Mouse (Mus musculus): ENCODE measurements around the gene 1810009A15Rik. TPM values are rescaled to one million over a fixed set of nuclear protein-coding genes. Genes with fewer than 3 reads are reported as not detected.

1810009A15Rik gene
- polyA plus RNA-seq, 1 experiment from 2014 or later = 30.5 TPM

- H3K9me3 ChIP-seq (ENCODE audit: low read length) = no peaks in the 10 kb centered on the region
- H3K4me2 ChIP-seq (ENCODE audit: low read depth, low read length) = peak within 1 kb of the TSS; percentile 94
- TF ChIP-seq CTCF (IDR thresholded peaks at IDR 0.05; ENCODE audit: low read depth) (peak; percentile 32), EP300 (IDR thresholded peaks at IDR 0.05; ENCODE audit: low read depth) (0 out of 2 replicates have a peak, but pooled peaks have one; percentile 37)
- ATAC-seq (peak; percentile 99), DNase-seq (peak; percentile 98)
- H3K27ac ChIP-seq (ENCODE audit: low read depth) = peak within 1 kb of the TSS; percentile 97
- H3K9ac ChIP-seq (replicated peaks) = peak within 1 kb of the TSS; percentile 97
- no peaks in the 10 kb centered on the region for H3K27me3 ChIP-seq (ENCODE audit: insufficient read depth, low read length)
- peak within 1 kb of the TSS; percentile 98 for H3K4me3 ChIP-seq (ENCODE audit: low read depth, low read length)
- H3K36me3 ChIP-seq (replicated peaks; ENCODE audit: insufficient read depth, low read length) = peaks cover 12% of the 10 kb centered on the region
- peaks cover 41% of the 10 kb centered on the region for H3K4me1 ChIP-seq (ENCODE audit: insufficient read depth)
- under 1% methylated on average over 53 of the region's 53 CpGs for WGBS (ENCODE audit: insufficient replicate concordance)
Observed at GRCm38 (mm10) chr19:8897865-8898495, 9.3 kb downstream of the 1810009A15Rik start, which contains the start of gene Ganab. Ganab (plus strand) TSS chr19:8898071.

GRCm38 (mm10) chr19:8898576-8898975, 9.9 kb downstream of the 1810009A15Rik start:
- H3K4me3 ChIP-seq (ENCODE audit: low read depth, low read length) = peak overlapping the region; percentile 98
- no peaks in the 10 kb centered on the region for H3K27me3 ChIP-seq (ENCODE audit: insufficient read depth, low read length)
- H3K27ac ChIP-seq (ENCODE audit: low read depth) = peak overlapping the region; percentile 97
- ATAC-seq (no peak), DNase-seq (no peak)
- 3% methylated on average over 13 of the region's 13 CpGs for WGBS (ENCODE audit: insufficient replicate concordance)
- H3K9me3 ChIP-seq (ENCODE audit: low read length) = no peaks in the 10 kb centered on the region
- H3K4me2 ChIP-seq (ENCODE audit: low read depth, low read length) = peak overlapping the region; percentile 94
- peaks cover 40% of the 10 kb centered on the region for H3K4me1 ChIP-seq (ENCODE audit: insufficient read depth)
- peak overlapping the region; percentile 97 for H3K9ac ChIP-seq (replicated peaks)
- peaks cover 17% of the 10 kb centered on the region for H3K36me3 ChIP-seq (replicated peaks; ENCODE audit: insufficient read depth, low read length)
- no peak for TF ChIP-seq EP300 (IDR thresholded peaks at IDR 0.05; ENCODE audit: low read depth)

- H3K27me3 ChIP-seq (ENCODE audit: insufficient read depth, low read length) = no peaks in the 10 kb centered on the region
- H3K9me3 ChIP-seq (ENCODE audit: low read length) = no peaks in the 10 kb centered on the region
- H3K36me3 ChIP-seq (replicated peaks; ENCODE audit: insufficient read depth, low read length) = peaks cover 20% of the 10 kb centered on the region
- H3K4me2 ChIP-seq (ENCODE audit: low read depth, low read length) = peak overlapping the region; percentile 94
- 25% methylated on average over 3 of the region's 3 CpGs for WGBS (ENCODE audit: insufficient replicate concordance)
- no peak overlapping the region; the same call in 1 of the 2 replicates for H3K27ac ChIP-seq (ENCODE audit: low read depth)
- no peak for TF ChIP-seq CTCF (IDR thresholded peaks at IDR 0.05; ENCODE audit: low read depth)
- TF ChIP-seq EP300 (IDR thresholded peaks at IDR 0.05; ENCODE audit: low read depth) = no peak
- ATAC-seq (no peak), DNase-seq (no peak)
- peak overlapping the region; percentile 97 for H3K9ac ChIP-seq (replicated peaks)
- H3K4me3 ChIP-seq (ENCODE audit: low read depth, low read length) = peak overlapping the region; percentile 98
- peaks cover 35% of the 10 kb centered on the region for H3K4me1 ChIP-seq (ENCODE audit: insufficient read depth)
Observed at GRCm38 (mm10) chr19:8899079-8899478, 10.4 kb downstream of the 1810009A15Rik start.

- Histone ChIP-seq H3K4me2 (ENCODE audit: low read depth, low read length) (no peak overlapping the region), H3K9me3 (ENCODE audit: low read length) (no peaks in the 10 kb centered on the region), H3K27me3 (ENCODE audit: insufficient read depth, low read length) (no peaks in the 10 kb centered on the region), H3K27ac (ENCODE audit: low read depth) (no peak overlapping the region), H3K9ac (replicated peaks) (no peak overlapping the region), H3K4me3 (ENCODE audit: low read depth, low read length) (no peak overlapping the region), H3K36me3 (replicated peaks; ENCODE audit: insufficient read depth, low read length) (peaks cover 54% of the 10 kb centered on the region), H3K4me1 (ENCODE audit: insufficient read depth) (peaks cover 20% of the 10 kb centered on the region)
- no peak for DNase-seq
- 90% methylated on average over 5 of the region's 5 CpGs for WGBS (ENCODE audit: insufficient replicate concordance)
- TF ChIP-seq CTCF (IDR thresholded peaks at IDR 0.05; ENCODE audit: low read depth) (no peak), EP300 (IDR thresholded peaks at IDR 0.05; ENCODE audit: low read depth) (no peak)
- ATAC-seq = no peak
Observed at GRCm38 (mm10) chr19:8903412-8903811, 14.8 kb downstream of the 1810009A15Rik start.

- DNase-seq = no peak
- 89% methylated on average over 6 of the region's 6 CpGs for WGBS (ENCODE audit: insufficient replicate concordance)
- no peak overlapping the region for H3K27ac ChIP-seq (ENCODE audit: low read depth)
- no peaks in the 10 kb centered on the region for H3K4me1 ChIP-seq (ENCODE audit: insufficient read depth)
- H3K4me3 ChIP-seq (ENCODE audit: low read depth, low read length) = no peak overlapping the region
- no peak overlapping the region for H3K9ac ChIP-seq (replicated peaks)
- H3K27me3 ChIP-seq (ENCODE audit: insufficient read depth, low read length) = no peaks in the 10 kb centered on the region
- no peaks in the 10 kb centered on the region for H3K9me3 ChIP-seq (ENCODE audit: low read length)
- no peak overlapping the region for H3K4me2 ChIP-seq (ENCODE audit: low read depth, low read length)
- H3K36me3 ChIP-seq (replicated peaks; ENCODE audit: insufficient read depth, low read length) = peaks cover 94% of the 10 kb centered on the region
- TF ChIP-seq CTCF (IDR thresholded peaks at IDR 0.05; ENCODE audit: low read depth) (no peak), EP300 (IDR thresholded peaks at IDR 0.05; ENCODE audit: low read depth) (no peak)
- no peak for ATAC-seq
Observed at GRCm38 (mm10) chr19:8908531-8908930, 19.9 kb downstream of the 1810009A15Rik start.

GRCm38 (mm10) chr19:8911810-8912209, 23.2 kb downstream of the 1810009A15Rik start:
- Histone ChIP-seq H3K9me3 (ENCODE audit: low read length) (no peaks in the 10 kb centered on the region), H3K9ac (replicated peaks) (no peak overlapping the region), H3K4me3 (ENCODE audit: low read depth, low read length) (no peak overlapping the region), H3K36me3 (replicated peaks; ENCODE audit: insufficient read depth, low read length) (peaks cover 95% of the 10 kb centered on the region), H3K27me3 (ENCODE audit: insufficient read depth, low read length) (no peaks in the 10 kb centered on the region), H3K4me2 (ENCODE audit: low read depth, low read length) (no peak overlapping the region), H3K27ac (ENCODE audit: low read depth) (no peak overlapping the region), H3K4me1 (ENCODE audit: insufficient read depth) (no peaks in the 10 kb centered on the region)
- 92% methylated on average over 5 of the region's 5 CpGs for WGBS (ENCODE audit: insufficient replicate concordance)
- TF ChIP-seq CTCF (IDR thresholded peaks at IDR 0.05; ENCODE audit: low read depth) (no peak), EP300 (IDR thresholded peaks at IDR 0.05; ENCODE audit: low read depth) (no peak)
- DNase-seq = no peak
- no peak for ATAC-seq
